Mouse (Mus musculus) activated CD4-positive, CD25-positive, alpha-beta regulatory T cell, adult 4 months (primary cell): ENCODE data around the gene Iqsec2. TPM values are rescaled to one million over a fixed set of nuclear protein-coding genes. Genes with fewer than 3 reads are reported as not detected.
A peak's percentile ranks its signal among the peaks of the same experiment; 100 is the strongest.
"Not testable (repeated sequence)": the region's sequence is repeated elsewhere in the genome, so short reads cannot be mapped to it uniquely, and the experiment has no call there.

ENCODE experiments used
- ATAC-seq: one replicate; pipeline ENCODE4 v1.8.0; 2017
- polyA plus RNA-seq, 2 experiments: library from polyadenylated mRNA; unstranded; fragments of 100-300 nt; shearing (Covaris generic); gene quantifications; one replicate each; pipeline ENCODE4 v1.2.1; 2017

Iqsec2 gene
- polyA plus RNA-seq, 2 experiments from 2014 or later = not detected

GRCm38 (mm10) chrX:152179670-152180656 lies 35.9 kb downstream of the Iqsec2 start:
- ATAC-seq = no peak

- no peak for ATAC-seq
Observed at GRCm38 (mm10) chrX:152187151-152187550, 43.1 kb downstream of the Iqsec2 start.

DNA sequence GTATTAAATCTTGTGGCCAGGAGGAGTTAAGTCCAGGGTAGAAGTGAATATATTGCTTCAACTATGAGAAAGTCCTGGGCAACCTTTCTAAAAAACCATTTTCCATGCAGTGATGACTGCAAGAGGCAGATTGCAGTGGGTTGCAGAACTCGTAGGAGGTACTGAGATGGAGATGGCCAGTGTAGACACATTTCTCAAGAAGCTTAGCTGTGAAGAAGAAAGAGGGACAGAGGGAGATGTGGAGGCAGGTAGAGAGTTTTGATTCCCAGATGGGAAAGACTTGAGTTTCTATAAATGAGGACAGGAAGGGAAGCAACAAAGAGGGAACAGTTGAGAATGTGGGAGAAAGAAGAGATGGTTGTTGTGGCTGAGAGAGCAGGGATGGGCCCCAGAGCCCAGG lies 47.2 kb downstream of the Iqsec2 start:
- no peak for ATAC-seq

DNA sequence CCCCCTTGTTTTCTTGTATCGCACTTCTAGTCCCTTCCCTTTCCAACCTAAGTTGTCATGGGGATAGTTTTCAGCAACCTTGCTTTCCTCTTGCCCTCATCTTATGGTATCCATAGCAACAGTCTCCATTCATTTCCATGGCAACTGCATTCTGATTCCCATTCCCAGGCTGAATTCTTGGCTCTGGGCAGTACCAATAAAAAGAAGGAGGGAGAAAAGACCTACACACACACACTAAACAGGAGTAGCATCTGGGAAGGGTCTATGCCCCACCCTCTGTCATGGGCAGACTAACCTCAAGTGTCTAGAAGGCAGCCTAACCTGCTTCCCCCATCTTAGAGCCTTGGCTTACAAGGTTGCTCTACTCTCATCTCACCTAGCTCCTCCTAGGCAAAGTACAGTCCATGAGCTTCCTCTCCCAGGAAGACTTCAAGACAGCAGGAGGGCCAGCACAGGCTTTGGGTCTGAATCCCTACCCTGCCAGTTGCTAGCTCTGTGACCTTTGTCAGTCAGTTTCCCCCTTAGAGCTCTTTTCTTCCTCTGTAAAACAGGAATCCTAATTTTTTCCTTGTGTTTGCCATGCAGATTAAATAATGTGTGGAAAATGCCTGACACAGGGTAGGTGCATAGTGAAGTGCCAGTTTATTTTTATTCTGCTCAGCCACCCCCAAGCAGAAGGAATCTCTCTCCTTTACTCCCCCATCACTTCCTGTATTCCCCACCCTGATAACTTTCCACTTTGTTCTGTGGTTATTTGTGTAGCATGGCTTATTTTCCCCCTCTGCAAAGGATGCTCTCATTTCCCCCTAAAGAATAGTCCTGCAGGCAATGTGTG lies 54.0 kb downstream of the Iqsec2 start:
- ATAC-seq = no peak

GRCm38 (mm10) chrX:152201737-152202421 lies 57.8 kb downstream of the Iqsec2 start:
- ATAC-seq = no peak

DNA sequence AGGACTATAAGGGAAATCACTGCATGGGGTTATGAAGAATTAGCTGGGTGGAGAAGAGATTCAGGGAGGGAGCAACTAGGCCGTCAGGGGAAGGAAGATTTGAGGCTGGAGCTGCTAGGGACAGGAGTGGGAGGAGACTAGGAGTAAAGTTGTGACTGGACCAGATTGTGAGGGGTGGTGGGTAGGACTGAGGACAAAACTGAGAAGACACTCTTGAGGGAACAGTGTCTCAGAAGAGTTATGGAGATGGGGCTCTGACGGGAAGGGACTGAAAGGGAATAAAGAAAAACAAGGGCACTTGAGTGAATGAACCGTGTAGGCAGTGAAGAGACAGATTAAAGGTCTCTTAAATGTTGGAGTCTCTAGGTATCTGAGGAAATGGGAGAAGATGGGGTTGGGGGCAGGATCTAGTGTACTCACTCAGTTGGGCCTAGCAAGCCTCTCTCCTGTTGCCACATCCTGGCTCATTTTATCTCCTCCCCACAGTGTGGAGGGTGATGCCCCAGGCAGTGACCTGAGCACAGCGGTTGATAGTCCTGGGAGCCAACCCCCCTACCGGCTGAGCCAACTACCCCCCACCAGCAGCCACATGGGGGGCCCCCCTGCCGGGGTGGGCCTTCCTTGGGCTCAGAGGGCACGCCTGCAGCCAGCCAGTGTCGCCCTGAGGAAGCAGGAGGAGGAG lies 58.5 kb downstream of the Iqsec2 start:
- no peak for ATAC-seq

- ATAC-seq = no peak
Observed at GRCm38 (mm10) chrX:152203247-152203646, 59.2 kb downstream of the Iqsec2 start.

DNA sequence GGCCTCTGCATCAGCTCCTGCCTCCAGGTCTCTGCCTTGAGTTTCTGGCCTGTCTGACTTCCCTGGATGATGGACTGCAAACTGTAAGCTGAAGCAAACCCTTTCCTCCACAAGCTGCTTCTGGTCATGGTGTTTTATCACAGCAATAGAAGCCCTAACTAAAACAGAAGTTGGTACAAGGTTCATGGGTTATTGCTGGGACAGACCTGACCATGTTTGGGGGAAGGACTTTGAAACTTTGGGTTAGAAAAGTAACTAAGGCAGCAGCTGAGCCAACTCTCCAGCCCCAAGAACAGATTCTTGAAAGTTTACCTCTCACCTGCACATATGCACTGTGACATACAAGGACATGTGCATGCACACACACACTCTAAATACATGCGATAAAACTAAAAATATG lies 61.4 kb downstream of the Iqsec2 start:
- ATAC-seq = no peak

GRCm38 (mm10) chrX:152214703-152215102 lies 70.6 kb downstream of the Iqsec2 start:
- no peak for ATAC-seq

GRCm38 (mm10) chrX:152218529-152218928 lies 74.5 kb downstream of the Iqsec2 start:
- no peak for ATAC-seq

GRCm38 (mm10) chrX:152221721-152222120 lies 77.7 kb downstream of the Iqsec2 start:
- ATAC-seq = no peak

- ATAC-seq = no peak
Observed at GRCm38 (mm10) chrX:152222226-152222625, 78.2 kb downstream of the Iqsec2 start.

DNA sequence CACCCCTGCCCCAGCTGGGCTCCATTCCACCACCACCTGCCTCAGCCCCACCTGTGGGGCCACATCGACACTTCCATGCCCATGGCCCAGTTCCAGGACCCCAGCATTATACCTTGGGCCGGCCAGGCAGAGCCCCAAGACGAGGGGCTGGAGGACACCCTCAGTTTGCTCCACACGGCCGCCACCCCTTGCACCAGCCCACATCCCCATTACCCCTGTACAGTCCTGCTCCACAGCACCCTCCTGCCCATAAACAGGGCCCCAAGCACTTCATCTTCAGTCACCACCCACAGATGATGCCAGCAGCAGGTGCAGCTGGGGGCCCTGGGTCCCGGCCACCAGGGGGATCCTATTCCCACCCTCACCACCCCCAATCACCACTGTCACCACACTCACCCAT lies 79.2 kb downstream of the Iqsec2 start:
- ATAC-seq = no peak

DNA sequence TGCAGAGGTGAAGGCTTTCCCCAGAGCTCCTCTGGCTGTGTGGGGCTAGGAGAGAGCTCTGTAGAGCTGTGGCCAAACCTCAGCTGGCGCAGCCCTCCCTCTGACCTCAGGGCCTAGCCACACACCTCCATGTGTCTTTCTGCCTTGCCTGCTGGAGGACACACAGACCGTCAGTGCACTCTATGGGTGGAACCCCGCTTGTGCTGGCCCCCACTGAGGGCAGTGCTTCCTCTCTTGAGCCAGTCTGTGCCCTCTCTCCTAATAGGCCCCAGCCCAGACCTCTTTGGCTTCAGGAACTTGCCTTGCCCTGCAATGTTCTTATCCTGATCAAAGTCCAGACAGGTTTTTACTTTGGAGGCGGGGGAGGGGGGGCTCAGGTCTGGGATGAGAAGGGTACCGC lies 80.2 kb downstream of the Iqsec2 start:
- ATAC-seq = no peak

- ATAC-seq = peak; percentile 94
Observed at GRCm38 (mm10) chrX:152232781-152233763, 89.0 kb downstream of the Iqsec2 start, which contains the start of gene Kdm5c. Gene Kdm5c, plus strand, starts transcription at chrX:152233020.

DNA sequence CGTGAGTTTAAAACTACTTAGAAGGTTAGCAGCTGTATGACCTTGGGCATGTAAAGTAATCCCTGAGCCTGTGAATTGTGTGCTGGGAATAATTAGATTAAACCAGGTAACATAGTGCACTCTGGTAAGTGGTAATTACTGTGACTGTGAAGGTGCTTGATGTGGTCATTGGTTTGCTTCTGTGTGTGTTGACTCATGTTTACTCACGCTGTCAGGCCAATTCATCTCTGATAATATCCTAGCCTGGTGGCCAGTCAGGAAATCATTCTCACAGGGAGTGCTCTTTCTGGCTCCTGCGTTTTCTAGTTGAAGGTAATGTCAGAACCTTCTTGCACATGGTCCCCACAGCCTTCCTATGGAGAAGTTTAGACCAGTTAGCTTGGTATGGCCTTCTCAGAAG lies 90.1 kb downstream of the Iqsec2 start:
- no peak for ATAC-seq

GRCm38 (mm10) chrX:152235758-152236157 lies 91.7 kb downstream of the Iqsec2 start:
- ATAC-seq = no peak

DNA sequence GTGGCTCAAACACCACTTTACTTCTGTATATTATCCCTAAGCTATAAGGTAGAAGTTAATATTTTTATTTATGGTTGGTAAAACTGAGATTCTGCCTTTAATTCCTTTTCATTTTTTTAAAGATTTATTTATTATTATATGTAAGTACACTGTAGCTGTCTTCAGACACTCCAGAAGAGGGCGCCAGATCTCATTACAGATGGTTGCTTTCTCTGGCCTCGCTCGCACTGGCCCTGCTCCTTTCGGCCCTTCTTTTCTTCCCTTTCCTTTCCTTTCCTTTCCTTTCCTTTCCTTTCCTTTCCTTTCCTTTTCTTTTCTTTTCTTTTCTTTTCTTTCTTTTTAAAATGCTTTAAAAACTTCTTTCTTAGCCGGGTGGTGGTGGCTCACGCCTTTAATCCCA lies 99.1 kb downstream of the Iqsec2 start:
- not testable (repeated sequence) for ATAC-seq

DNA sequence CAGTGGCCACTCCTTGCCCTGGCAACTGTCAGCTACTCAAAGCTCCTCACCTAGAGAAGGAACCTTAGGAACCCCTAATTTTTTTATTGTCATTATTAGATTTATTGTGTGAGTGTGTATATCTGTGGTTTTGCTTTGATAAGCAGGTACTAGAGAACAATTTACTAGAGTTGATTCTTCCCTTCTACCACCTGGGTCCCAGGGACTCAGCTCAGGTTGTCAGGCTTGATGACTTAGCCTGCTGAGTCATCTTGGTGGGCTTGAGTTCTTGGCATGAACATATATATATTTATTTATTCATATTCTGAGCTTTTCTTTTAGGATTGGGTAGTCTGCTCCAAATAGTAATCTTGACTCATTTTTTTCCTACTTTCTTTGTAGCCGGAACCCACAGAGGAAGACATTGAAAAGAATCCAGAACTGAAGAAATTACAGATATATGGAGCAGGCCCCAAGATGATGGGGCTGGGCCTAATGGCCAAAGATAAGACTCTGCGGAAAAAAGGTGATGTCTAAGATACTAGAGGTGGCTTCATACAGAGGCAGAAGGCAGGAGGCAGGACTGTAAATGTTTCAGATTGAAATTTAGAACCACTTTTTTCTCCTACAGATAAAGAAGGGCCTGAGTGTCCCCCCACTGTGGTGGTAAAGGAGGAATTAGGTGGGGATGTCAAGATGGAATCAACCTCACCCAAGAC lies 100.6 kb downstream of the Iqsec2 start:
- ATAC-seq = no peak

GRCm38 (mm10) chrX:152271189-152271588 lies 127.1 kb downstream of the Iqsec2 start:
- ATAC-seq = no peak
